Mouse (Mus musculus): ENCODE results near the gene Arnt2.

DNA sequence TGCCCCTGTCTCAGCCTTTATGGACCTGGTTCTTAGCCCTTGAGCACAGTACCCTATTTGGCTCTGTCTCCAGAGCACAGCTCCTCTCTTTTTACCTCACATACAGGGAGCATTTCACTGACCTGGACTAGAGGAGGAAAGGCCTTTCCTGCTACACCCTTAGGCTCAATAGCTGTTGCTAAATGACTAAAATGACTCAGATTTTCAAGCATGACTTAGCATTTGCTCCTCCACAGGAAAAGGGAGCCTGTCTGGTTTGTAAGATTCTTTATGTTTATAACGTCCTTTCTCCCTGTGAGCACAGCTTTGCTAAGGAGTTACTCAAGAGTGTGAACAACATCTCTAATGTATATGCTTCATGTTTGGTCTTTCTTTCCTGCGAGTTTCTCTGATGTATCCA lies 47.3 kb downstream of the Arnt2 start:
- TF ChIP-seq CTCF (conservative IDR thresholded peaks at IDR 0.05; ENCODE audit: insufficient read depth, insufficient read length, low read depth, low read length) (no peak), POLR2A (IDR thresholded peaks at IDR 0.05; ENCODE audit: low read depth, low read length) (no peak)
